26 mouse cellular contexts compared by ENCODE assay signal in the genomic region with DNA sequence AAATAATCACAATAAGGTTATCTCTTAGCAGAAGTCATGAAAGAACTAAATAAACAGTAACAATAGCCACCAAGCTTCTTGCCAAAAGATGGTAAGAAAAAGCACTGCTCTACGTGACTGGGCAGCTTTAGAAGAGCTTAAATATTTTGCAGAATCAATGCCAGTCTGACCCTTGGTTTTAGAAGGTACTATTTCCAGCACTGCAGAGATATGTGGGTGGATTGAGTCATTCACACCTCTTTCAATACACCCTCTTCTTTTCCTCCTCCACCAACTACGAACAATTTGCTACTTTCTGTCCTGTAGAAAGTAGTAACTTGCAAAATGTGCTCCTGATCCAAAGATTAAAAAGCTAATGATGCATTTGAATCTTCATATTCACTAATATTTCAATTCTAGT.
DNase-seq lines count a peak whose midpoint lies in the region; TF ChIP-seq lines count a peak whose summit lies in the region.
"Had no signal": no experiment of that assay in that cellular context is flagged by ENCODE, and none has a peak within 500 bp of the region (broad histone marks: within the 10 kb centered on the region; RNA-seq: fewer than 3 reads in every experiment).

No protein-coding gene starts in this region.

- no peak overlapping the region for H3K4me3 ChIP-seq in left cerebral cortex, adult 2 months
- H3K4me3 ChIP-seq: embryonic facial prominence, embryonic 12.5 days; embryonic facial prominence, embryonic 15.5 days; gastrocnemius, adult 2 months; heart, adult 2 months; heart, embryonic 10.5 days; heart, embryonic 13.5 days had no signal

- TF ChIP-seq CTCF in left cerebral cortex, adult 2 months (IDR thresholded peaks at IDR 0.05) = no peak

- no peak overlapping the region; the same call in 1 of the 2 replicates for H3K27ac ChIP-seq in left cerebral cortex, adult 2 months
- H3K27ac ChIP-seq: embryonic facial prominence, embryonic 12.5 days; embryonic facial prominence, embryonic 15.5 days; gastrocnemius, adult 2 months; heart, adult 2 months; heart, embryonic 10.5 days; heart, embryonic 13.5 days; hindbrain, embryonic 14.5 days; hindbrain, postnatal 0 days had no signal

- intact Hi-C loops in left cerebral cortex, adult 2 months (cut with DNase I) = no loop called here

- DNase-seq in frontal cortex, adult 2 months (ENCODE audit: extremely low spot score in 1 of 2, low spot score in 1 of 2) = peak; percentile 23 to 47
- DNase-seq in frontal cortex, postnatal 14 days (ENCODE audit: low spot score in 2 of 2) = no peak
- DNase-seq in left cerebral cortex, adult 9 months (ENCODE audit: low spot score in 2 of 2) = peak; percentile 1 to 11
- no peak for DNase-seq in left cerebral cortex, adult 2 months (ENCODE audit: extremely low spot score in 1 of 2, low spot score in 2 of 2)
- DNase-seq in right cerebral cortex, adult 18-20 months = peak; percentile 41
- DNase-seq in right cerebral cortex, postnatal 25 days = no peak
- peak; percentile 71 for DNase-seq in telencephalon, adult 2 months (ENCODE audit: low read depth, low spot score)
- DNase-seq: adrenal gland, postnatal 10 days; adrenal gland, postnatal 36 days; B cell, adult 2 months; cerebellum, adult 11 months; cerebellum, adult 2 months; cerebellum, adult 9-11 months; cerebellum, postnatal 25 days; forebrain, postnatal 0 days; gastrocnemius, adult 2 months; gastrocnemius, postnatal 25 days; heart, adult 2 months; heart, postnatal 14 days; heart, postnatal 4 days had no signal

Comparison
In these comparisons a context has a peak if more than half of its experiments do, and no peak if none do; other contexts are left out.
1. DNase-seq: peak in frontal cortex, adult 2 months (2 of 2), left cerebral cortex, adult 9 months (2 of 2), right cerebral cortex, adult 18-20 months (single experiment) and telencephalon, adult 2 months (single experiment); none in frontal cortex, postnatal 14 days (0 of 2), left cerebral cortex, adult 2 months (0 of 2) and right cerebral cortex, postnatal 25 days (single experiment).